Mouse (Mus musculus) liver, adult (tissue): ENCODE measurements around the gene Rerg.
A peak's percentile ranks its signal among the peaks of the same experiment; 100 is the strongest.

Experiments
- GATA4 ChIP-seq: IDR thresholded peaks from 2 replicates; pipeline ENCODE4 v1.6.1; 2014; ENCODE audit warnings: mild to moderate bottlenecking, low read length; ENCODE audit not compliant: insufficient replicate concordance

Rerg gene

DNA sequence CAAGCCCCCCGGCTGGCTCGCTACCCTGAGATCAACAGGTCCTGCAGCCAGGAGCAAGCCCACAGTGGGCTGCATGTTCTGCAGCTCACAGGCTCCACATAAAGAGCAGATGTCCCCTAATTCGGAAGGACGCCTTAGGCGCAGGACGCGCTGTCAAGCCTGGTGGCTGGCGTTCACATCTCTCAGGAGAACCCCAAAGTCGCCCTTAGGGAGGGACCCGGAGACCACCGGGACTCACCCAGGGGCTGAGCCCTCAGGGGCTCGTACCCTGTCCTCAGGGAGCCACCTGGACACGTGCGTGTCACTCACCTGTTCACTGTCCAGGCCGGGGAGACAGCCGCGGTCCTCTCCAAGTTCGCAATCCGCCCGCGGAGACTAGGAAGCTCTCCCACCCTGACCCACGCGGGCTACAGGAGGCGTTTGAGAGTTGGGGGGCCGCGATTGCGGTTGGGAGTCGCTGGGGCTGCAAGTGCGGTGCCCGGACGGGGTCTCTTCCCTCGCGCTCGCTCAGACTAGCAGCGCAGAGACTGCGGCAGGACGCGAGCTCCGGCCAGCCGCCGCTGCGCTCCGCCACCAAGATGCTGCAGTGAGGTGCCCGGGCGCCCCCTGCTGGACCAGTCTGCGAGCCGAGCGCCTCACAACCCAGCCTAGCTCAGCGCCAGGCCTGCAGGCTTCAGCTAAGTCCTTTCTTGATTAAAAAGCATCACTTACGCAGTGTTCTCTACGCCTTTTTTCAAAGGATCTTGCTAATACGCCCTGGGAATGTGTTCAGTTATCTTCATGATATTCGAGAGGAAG is 927 bp downstream of the Rerg start:
- TF ChIP-seq GATA4 = no peak

DNA sequence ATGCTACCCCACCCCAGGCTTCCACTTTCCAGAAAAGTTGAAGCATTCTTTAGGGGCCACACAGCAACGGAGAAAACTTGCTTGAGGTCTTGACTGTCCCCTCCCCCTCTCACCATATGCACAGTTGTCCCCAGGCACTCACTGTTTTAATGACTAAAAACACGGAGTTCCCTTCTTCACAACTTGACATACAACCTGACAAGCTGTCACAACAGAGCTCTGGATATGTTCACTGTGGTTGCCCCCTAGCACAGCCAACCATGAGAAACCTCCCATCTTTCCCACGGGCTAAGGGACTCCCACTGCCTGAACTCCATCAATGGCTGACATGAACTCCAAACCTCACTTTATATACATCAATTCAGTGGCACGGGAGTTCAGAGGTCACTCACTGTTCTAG is 3.5 kb downstream of the Rerg start:
- TF ChIP-seq GATA4 = no peak

DNA sequence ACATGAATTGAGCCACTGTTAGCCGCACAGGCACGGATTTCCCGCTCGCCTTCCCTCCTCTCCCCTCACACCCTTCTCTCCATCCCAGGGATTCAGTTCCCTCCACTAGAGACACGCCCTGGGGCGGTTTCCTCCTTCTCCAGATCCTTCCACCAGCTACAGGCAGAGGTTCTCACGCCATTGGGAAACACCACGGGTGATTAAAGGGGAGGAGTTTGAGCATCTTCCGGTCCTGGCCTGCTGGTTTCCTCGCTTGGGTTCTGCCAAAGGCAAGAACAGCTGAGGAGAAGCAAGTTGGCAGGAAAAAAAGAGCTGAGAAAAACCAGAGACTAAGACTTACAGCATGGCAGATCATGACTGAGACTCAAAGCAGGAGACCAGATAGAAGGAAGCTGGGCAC is 6.7 kb downstream of the Rerg start:
- no peak for TF ChIP-seq GATA4

DNA sequence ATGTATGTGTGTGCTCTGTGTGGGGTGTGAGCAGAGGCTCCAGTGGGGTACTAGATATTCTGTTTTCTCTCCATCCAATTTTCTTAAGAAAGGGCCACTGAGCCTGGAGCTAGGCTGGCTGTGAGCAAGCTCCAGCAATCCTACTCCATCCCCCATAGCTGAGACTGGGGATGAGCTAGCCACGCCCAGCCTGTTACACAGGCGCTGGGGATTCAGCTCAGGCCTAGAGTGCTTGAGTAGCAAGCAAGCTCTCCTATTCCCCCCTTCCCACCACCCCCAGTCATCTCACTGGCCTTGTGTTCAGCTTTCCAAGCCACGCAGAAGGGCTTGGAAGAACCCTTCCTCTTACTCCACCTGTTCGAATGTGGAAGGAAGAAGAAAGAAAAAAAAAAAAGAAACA is 7.2 kb downstream of the Rerg start:
- no peak for TF ChIP-seq GATA4

DNA sequence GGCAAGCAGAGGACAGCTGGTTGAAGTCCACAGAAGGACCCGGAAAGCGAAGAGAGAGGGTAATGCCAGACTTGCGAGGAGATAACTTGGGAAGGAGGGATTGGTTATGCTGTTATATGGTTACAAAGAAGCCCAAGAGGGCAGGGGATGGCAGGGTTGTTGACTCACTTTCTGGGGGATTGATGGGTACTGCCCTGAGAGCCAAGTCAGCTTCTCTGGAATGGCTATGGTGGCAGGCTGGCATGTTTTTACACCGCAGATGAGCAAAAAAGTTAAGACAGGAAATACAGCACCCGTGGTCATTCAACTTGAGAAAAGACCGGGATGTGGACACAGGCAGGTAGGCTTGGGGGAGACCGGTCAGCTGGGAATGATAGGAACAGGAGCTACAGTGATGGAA is 7.8 kb downstream of the Rerg start:
- TF ChIP-seq GATA4 = no peak

DNA sequence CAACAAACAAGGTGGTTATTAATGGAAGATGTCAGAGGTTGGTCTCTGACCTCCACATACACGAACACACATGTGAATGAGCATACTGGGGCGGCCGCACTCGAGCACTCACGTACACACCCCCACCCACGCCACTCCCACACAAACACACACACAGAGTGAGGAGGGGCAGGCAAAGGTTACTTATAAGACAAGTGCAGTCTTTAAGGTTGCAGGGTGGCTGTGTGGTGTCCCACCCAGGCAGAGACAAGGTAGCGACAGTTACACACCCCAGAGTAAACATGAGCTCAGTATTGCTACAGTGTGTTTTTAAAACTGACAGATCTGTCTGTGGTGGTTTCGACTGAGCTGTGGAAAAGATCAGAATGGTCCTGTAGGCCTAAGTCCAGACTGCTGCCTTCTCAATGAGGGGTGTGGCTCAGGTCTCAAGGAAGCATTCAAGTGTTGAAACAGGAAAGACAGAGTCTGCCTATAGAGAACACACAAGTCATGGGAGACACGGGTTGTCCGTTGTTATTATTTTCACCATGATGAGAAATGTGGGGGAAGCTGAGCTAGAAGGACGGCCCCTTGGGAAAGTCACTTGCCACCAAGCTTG is 8.7 kb downstream of the Rerg start:
- TF ChIP-seq GATA4 = no peak

DNA sequence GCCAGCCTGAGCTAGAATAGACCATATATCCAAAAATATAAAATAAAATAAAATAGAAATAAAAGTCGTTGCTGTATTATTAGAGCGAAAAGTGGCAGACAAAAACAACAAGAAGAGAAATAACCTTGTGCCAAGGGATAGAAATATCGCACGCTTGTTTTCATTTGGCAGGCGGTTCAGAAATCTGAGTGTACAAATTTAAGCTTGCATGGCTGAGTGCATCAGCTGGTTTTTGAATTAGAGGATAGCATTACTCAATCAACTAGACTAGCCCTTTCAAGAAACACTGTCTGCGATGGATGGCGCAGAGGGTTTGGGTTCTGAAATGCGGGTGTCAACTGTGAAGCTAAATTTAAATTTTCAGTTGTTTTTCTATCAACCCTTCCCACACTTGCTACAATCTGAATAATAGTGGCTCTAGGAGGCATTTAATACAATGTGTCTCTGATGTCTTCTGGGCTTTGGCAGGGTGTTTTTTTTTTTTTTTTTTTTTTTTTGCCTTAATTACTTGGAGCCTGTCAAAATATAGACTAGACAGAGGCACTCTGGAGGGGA is 10.8 kb downstream of the Rerg start:
- TF ChIP-seq GATA4 = no peak

DNA sequence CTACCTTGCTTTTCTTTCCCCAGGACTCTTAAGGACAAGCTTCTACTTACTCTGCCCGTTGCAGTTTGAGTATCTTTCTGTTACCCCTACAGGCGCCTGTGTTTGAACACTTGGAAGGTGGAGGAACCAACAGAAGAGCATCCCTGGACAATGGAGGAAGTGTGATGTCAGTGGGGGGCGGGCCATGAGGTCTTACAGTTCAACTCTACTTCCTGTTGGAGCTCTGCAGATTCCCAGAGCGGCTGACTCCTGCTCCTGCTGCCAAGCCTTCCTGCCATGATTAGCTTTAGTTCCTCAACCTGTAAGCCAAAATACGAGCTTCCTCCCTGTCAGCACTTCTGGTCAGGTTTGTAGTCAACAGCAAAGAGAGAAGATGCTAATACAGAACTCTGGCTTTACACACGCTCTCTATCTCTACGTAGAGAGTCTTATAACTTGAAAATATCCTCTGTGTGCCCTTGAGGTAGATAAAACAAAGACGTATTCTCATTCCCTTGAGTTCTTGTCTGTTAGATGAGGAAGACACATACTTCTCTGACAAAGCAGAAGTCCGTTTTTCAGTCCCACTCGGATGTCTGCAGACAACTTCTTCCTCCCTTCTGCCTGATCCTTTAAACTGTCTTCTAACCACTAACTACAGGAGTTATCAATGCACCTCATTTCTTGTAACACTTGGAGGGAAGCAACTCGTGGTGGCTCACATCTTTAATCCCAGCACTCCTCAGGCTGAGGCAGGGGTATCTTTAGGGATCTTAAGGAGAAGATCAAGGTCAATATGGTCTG is 13.7 kb downstream of the Rerg start:
- TF ChIP-seq GATA4 = peak; percentile 60; the same call in 1 of the 2 replicates

DNA sequence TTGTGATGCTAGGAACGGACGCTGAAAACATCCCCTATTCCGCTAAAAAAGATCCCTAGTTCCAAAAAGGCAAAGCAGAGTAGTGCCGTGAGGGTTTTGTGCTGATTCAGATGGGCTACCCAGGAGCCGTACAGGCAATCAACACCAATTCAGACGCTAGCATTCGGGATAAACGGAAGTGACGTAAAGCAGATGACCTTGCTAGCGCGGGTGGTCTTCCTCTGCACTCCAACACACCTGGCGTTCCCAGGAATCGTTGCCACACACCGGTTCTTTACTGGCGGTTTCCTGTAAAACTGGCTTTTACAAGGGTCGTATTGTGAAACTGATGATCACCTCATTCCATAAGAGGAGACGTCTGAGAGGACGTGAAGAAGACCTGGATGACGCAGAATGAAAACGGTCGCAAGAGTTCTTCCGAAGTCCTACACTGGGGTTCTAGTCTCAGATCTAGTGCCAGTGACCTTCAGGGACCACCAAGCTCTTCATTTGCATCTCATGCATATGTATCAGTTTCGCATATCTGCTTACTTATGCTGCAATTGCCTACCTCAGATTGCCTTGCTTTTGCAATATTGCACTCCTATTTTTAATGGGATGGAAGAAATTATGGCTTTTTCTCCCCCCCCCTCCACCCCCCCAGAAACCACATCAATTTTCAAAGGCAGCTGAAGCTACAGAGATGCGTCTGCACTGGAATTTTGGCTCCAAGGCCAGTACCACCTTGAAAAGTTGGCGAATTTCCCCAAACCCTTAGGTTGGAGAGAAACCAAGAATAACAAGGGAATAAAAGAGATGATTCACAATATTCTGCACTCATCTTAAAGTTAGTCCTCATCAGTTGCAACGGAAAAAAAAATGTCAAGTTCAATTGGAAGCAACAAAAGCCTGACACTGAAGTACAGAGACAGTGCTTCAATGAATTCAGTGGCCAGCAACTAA is 14.8 kb downstream of the Rerg start:
- no peak for TF ChIP-seq GATA4

DNA sequence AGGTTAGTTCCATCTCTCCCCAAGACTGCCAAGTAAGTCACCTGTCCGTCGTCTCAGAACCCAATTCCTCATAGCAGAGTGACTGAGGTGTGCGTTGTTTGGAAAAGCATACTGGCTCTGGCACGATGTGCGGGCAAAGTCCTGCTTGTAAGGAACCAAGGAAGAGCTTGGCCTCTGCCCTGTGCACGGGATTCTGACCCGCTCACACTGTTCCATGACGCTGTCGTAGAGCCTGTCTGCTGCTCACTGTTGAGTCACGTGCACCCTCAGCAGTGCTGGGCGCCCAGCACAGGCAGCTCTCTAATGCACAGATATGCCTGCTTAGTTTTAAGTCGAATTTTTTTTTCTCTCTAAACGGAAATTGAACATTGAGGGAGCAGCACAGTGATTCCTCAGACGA is 17.3 kb downstream of the Rerg start:
- no peak for TF ChIP-seq GATA4

DNA sequence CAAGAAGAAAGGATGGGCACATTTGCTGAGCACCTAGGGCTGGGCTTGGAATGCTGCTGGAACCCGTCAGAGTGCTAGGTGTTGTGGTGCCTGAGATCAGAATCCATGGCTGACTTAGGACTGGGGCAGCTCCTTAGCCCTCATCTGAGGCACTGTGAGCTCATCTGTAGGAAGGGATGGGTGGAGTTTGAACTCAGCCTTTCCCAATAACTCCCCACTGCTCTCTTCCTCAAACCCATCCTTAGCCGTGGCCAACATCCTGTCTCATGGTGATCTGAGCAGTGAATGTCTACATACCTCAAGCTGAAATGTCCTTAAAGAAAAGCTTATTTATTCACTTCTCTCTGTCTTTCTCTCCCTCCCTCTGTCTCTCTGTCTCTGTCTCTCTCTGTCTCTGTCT is 19.3 kb downstream of the Rerg start:
- no peak for TF ChIP-seq GATA4

DNA sequence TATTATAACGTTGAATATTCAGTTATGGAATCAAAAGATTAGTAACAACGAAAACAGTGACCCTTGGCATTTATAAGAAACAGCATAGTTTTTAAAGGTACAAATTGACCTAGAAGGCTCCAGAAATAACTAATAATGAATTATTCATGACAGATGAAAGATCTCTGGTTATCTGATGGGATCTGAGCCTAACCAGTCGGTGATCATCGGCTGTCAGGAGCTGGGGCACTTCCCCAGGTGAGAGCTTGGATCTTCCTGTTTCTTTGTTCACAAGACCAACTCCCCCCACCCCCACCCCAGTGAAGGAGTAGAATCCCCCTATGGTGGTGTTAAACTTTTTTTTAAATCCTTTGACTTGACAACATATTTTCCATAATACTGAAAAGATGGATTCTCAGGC is 20.5 kb downstream of the Rerg start:
- no peak for TF ChIP-seq GATA4

DNA sequence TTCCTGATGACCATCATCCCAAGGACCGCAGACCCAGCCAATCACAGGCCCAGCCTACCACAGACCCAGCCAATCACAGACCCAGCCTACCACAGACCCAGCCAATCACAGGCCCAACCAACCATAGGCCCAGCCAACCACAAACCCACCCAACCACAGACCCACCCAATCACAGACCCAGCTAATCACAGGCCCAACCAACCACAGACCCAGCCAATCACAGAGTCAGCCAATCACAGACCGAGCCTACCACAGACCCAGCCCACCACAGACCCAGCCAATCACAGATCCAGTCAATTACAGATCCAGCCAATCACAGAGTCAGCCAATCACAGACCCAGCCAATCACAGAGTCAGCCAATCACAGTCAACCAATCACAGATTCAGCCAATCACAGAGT is 23.4 kb downstream of the Rerg start:
- TF ChIP-seq GATA4 = no peak

DNA sequence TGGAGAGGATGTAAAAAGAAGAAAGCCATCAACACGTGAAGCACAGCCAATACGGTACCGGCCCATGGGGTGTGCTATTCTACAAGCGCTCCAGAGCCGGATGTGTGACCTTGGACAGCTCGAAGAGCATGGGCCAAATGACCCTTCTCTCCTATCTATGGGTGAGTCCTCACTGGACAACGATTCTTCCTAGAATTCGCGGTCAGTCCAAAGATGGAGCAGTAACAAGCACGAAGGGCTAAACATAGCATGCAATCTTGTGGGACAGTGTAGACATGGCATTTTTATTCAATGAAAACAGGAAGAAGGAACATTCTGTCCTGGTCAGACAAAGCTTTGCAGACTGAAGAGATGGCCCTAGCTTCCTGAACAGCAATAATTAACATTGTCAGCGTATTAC is 24.7 kb downstream of the Rerg start:
- peak; percentile 95 for TF ChIP-seq GATA4

DNA sequence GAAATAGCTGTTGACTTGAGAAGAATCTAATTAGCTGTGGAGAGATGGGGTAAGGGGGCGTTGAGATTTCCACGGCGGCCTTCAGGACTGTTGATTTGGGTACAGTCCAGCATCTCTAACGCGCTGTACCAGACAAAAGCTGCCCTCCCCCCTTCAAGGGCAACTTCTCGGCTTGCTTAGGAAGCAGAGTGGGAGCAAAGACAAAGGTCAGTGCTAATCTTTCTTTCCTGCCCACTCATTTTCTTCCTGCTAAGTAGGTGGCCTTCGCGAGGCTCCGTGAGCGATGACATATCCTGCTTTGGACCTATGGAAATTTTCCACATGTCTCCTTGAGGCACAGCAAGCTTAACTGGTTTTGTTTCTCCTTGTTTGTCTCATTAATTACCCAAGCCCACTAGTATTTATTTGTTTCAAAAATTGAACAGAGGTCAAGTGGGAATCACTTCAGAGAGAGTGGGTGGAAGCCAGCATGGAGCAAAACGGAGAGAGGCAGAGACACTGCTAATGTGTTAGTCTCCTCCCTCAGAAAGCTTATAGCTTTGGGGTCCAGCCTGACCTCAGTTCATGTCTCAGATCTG is 25.2 kb downstream of the Rerg start:
- TF ChIP-seq GATA4 = peak; percentile 44; the same call in 1 of the 2 replicates

DNA sequence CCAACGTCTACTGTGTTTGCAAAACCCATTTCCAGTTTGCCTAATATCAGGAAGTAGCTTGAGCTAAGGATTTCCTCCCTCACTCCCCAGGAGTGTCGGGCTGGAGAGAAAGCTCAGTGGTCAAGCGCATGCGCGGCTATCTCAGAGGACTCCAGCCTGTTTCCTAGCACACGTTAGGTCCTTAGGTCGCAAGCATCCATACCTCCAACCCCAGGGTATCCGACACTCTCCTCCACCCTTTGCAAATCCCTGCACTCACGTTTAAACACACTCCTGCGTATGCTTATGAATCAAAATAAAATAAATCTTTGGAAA is 25.8 kb downstream of the Rerg start:
- TF ChIP-seq GATA4 = no peak
